Mouse (Mus musculus): ENCODE data around the gene Fem1b.
"Not testable (repeated sequence)": the region's sequence is repeated elsewhere in the genome, so short reads cannot be mapped to it uniquely, and the experiment has no call there.

Gene Fem1b

GRCm38 (mm10) chr9:62827939-62828652 lies 16.4 kb upstream of the Fem1b start:
- in situ Hi-C loops (cut with MboI, MseI), result no loop called here

- in situ Hi-C loops (cut with MboI, MseI), result no loop called here
These were observed 14.7 kb upstream of the Fem1b start for GRCm38 (mm10) chr9:62826456-62826855.

- in situ Hi-C loops (cut with MboI, MseI), result no loop called here
These were observed 14.2 kb upstream of the Fem1b start for GRCm38 (mm10) chr9:62825791-62826393.

- in situ Hi-C loops (cut with MboI, MseI), result no loop called here
These were observed 10.1 kb upstream of the Fem1b start for GRCm38 (mm10) chr9:62821811-62822210.

- in situ Hi-C loops (cut with MboI, MseI), result no loop called here
These were observed 9.1 kb upstream of the Fem1b start for GRCm38 (mm10) chr9:62820829-62821228.

GRCm38 (mm10) chr9:62819910-62820309 lies 8.2 kb upstream of the Fem1b start:
- in situ Hi-C loops (cut with MboI, MseI), result not testable (repeated sequence)

- in situ Hi-C loops (cut with MboI, MseI), result no loop called here
These were observed 7.8 kb upstream of the Fem1b start for GRCm38 (mm10) chr9:62819494-62819893.

GRCm38 (mm10) chr9:62817828-62818614 lies 6.3 kb upstream of the Fem1b start:
- in situ Hi-C loops (cut with MboI, MseI), result no loop called here

GRCm38 (mm10) chr9:62817099-62817571 lies 5.4 kb upstream of the Fem1b start:
- in situ Hi-C loops (cut with MboI, MseI), result no loop called here

- in situ Hi-C loops (cut with MboI, MseI), result no loop called here
These were observed 4.8 kb upstream of the Fem1b start for GRCm38 (mm10) chr9:62816323-62817098.

- in situ Hi-C loops (cut with MboI, MseI), result no loop called here
These were observed 3.0 kb upstream of the Fem1b start for GRCm38 (mm10) chr9:62814751-62815150.

- in situ Hi-C loops (cut with MboI, MseI), result no loop called here
These were observed 699 bp upstream of the Fem1b start for GRCm38 (mm10) chr9:62812216-62813049.

- in situ Hi-C loops (cut with MboI, MseI), result no loop called here
These were observed 905 bp downstream of the Fem1b start for GRCm38 (mm10) chr9:62810543-62811515.

- in situ Hi-C loops (cut with MboI, MseI), result no loop called here
These were observed 1.6 kb downstream of the Fem1b start for GRCm38 (mm10) chr9:62810095-62810494.

- in situ Hi-C loops (cut with MboI, MseI), result not testable (repeated sequence)
These were observed 12.5 kb downstream of the Fem1b start for GRCm38 (mm10) chr9:62799218-62799617.

GRCm38 (mm10) chr9:62789856-62790255 lies 21.9 kb downstream of the Fem1b start:
- in situ Hi-C loops (cut with MboI, MseI), result no loop called here

GRCm38 (mm10) chr9:62786721-62787120 lies 25.0 kb downstream of the Fem1b start:
- in situ Hi-C loops (cut with MboI, MseI), result no loop called here

GRCm38 (mm10) chr9:62784233-62784632 lies 27.5 kb downstream of the Fem1b start:
- in situ Hi-C loops (cut with MboI, MseI), result no loop called here

- in situ Hi-C loops (cut with MboI, MseI), result no loop called here
These were observed 28.6 kb downstream of the Fem1b start for GRCm38 (mm10) chr9:62782976-62783781.

All from regulatory T cell (primary cell).